Mouse (Mus musculus) testis, adult 2 months (tissue): ENCODE results near the gene Cgn.
"Not testable (repeated sequence)": the region's sequence is repeated elsewhere in the genome, so short reads cannot be mapped to it uniquely, and the experiment has no call there.

Experiments used
- CTCF ChIP-seq: fragments of 200-500 bp; IDR thresholded peaks from 2 replicates; pipeline ENCODE4 v1.5.1; 2012; ENCODE audit warnings: low read depth, mild to moderate bottlenecking, inconsistent platforms, low read length, moderate library complexity; ENCODE audit not compliant: control insufficient read depth, insufficient read depth, insufficient replicate concordance
- POLR2A ChIP-seq: fragments of 200-500 bp; IDR thresholded peaks from 2 replicates; pipeline ENCODE4 v1.6.1; 2012; ENCODE audit warnings: low read depth, mild to moderate bottlenecking, inconsistent platforms, low read length, moderate library complexity; ENCODE audit not compliant: control insufficient read depth

GRCm38 (mm10) chr3:94757251-94758055 lies 28.8 kb downstream of the Cgn start:
- not testable (repeated sequence) for TF ChIP-seq CTCF, POLR2A
